Mouse (Mus musculus) embryonic facial prominence, embryonic 15.5 days (tissue): ENCODE results near the gene Dand5. TPM values are rescaled to one million over a fixed set of nuclear protein-coding genes. Genes with fewer than 3 reads are reported as not detected.

Experiments used
- ATAC-seq: fragments of 200-750 bp; cut with Nextera tagmentation; 2 replicates; pipeline ENCODE4 v1.8.0; 2017; ENCODE audit warnings: low read depth, moderate TSS enrichment; ENCODE audit not compliant: insufficient number of reproducible peaks, low FRiP score, low TSS enrichment
- H3K27ac ChIP-seq: fragments of 300-500 bp; sonication (generic); replicated peaks from 2 replicates; pipeline ENCODE4 v1.5.1; 2015; ENCODE audit warnings: mild to moderate bottlenecking, inconsistent platforms
- H3K27me3 ChIP-seq: fragments of 300-500 bp; sonication (generic); 2 replicates; pipeline ENCODE4 v1.6.1; 2015; ENCODE audit warnings: inconsistent platforms
- H3K36me3 ChIP-seq: fragments of 300-500 bp; sonication (generic); 2 replicates; pipeline ENCODE4 v1.6.1; 2015; ENCODE audit warnings: mild to moderate bottlenecking, inconsistent platforms
- H3K4me1 ChIP-seq: fragments of 300-500 bp; sonication (generic); 2 replicates; pipeline ENCODE4 v1.6.1; 2015; ENCODE audit warnings: inconsistent platforms
- H3K4me2 ChIP-seq: fragments of 300-500 bp; sonication (generic); replicated peaks from 2 replicates; pipeline ENCODE4 v1.6.1; 2015; ENCODE audit warnings: mild to moderate bottlenecking, inconsistent platforms
- H3K4me3 ChIP-seq: fragments of 300-500 bp; sonication (generic); replicated peaks from 2 replicates; pipeline ENCODE4 v1.5.1; 2015; ENCODE audit warnings: mild to moderate bottlenecking, inconsistent platforms
- H3K9ac ChIP-seq: fragments of 300-500 bp; sonication (generic); 2 replicates; pipeline ENCODE4 v1.6.1; 2015; ENCODE audit warnings: inconsistent platforms
- H3K9me3 ChIP-seq: fragments of 300-500 bp; sonication (generic); replicated peaks from 2 replicates; pipeline ENCODE4 v1.6.1; 2016; ENCODE audit warnings: inconsistent platforms
- WGBS: fragments of 180-500 bp; shearing (Covaris S2); methylation state at CpG from one replicate; pipeline ENCODE4 v1.1.7; 2015; 5-methylcytosine and 5-hydroxymethylcytosine counted together
- polyA plus RNA-seq: library from polyadenylated mRNA; unstranded; fragments of >200 nt; fragmentation: Nextera tagmentation; extraction: Ambion mirVana; gene quantifications from 2 replicates; pipeline ENCODE4 v1.2.1, GENCODE M21; 2015

Gene Dand5
- polyA plus RNA-seq, 1 experiment from 2014 or later = 8.4 TPM

GRCm38 (mm10) chr8:84786801-84787467 is 35.7 kb downstream of the Dand5 start:
- Histone ChIP-seq H3K9me3 (no peaks in the 10 kb centered on the region), H3K4me3 (peak overlapping the region; percentile 16; the same call in 1 of the 2 replicates), H3K36me3 (no peaks in the 10 kb centered on the region), H3K27ac (peak overlapping the region; percentile 6; the same call in 1 of the 2 replicates), H3K4me1 (peaks cover 96% of the 10 kb centered on the region), H3K4me2 (peak overlapping the region; percentile 35), H3K9ac (no peak overlapping the region), H3K27me3 (peaks cover 22% of the 10 kb centered on the region)
- 46% methylated on average over 11 of the region's 11 CpGs for WGBS
- no peak for ATAC-seq

DNA sequence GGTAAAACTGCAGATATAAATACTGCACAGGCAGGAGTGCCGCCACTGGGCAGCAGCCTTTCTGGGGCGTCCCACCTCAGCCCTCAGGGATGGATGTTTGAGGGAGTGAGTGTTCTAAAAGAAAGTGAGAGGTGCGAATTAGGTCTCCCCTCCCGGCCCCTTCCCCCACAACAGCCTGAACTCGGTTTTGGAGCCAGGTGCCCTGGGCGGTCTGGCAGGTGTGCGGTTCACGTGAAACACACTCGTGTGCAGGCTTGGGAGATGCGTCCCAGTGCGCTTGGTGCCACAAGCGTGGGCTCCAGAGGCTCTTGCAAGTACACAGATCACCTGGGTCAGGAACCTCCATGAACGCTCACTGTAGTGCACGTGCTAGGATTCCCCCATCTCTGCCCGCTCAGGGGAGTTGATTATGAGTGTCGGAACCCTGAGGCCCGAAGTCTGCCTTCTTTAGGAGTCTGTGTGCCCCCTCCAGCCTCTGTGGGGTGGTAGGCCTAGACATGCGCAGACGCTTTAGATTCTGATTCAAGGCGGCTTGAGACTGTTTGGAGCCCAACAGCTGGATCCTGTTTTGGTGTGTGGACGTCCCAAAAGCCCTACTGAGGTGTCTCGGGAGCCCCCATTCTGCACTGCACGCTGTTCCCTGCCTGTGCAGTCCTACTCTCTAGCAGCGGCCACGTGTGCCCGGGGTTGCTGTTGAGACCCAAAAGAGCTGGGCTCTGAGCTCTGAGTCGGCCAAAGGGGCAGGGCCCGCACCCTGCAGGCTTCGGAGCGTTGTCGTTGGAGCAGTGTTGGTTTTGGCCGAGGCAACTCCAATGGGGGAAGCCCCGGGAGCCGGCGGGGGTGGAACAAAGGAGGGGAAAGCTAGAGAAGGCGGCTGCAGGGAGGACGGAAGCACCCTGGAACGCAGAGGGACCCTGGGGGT is 36.6 kb downstream of the Dand5 start:
- 0 out of 2 replicates have a peak, but pooled peaks have one; percentile 20 for ATAC-seq
- peak overlapping the region; percentile 35 for H3K4me2 ChIP-seq
- peak overlapping the region; percentile 16 for H3K4me3 ChIP-seq
- no peaks in the 10 kb centered on the region for H3K36me3 ChIP-seq
- H3K27ac ChIP-seq = 0 out of 2 replicates have a peak overlapping the region, but pooled peaks have one; percentile 6
- 24% methylated on average over 38 of the region's 38 CpGs for WGBS
- peaks cover 98% of the 10 kb centered on the region for H3K4me1 ChIP-seq
- H3K9me3 ChIP-seq = no peaks in the 10 kb centered on the region
- H3K9ac ChIP-seq = no peak overlapping the region
- H3K27me3 ChIP-seq = peaks cover 27% of the 10 kb centered on the region

GRCm38 (mm10) chr8:84785506-84785755 is 37.2 kb downstream of the Dand5 start:
- no peaks in the 10 kb centered on the region for H3K36me3 ChIP-seq
- peak overlapping the region; percentile 19 for H3K4me3 ChIP-seq
- peaks cover 27% of the 10 kb centered on the region for H3K27me3 ChIP-seq
- H3K4me2 ChIP-seq = peak overlapping the region; percentile 40
- peaks cover 98% of the 10 kb centered on the region for H3K4me1 ChIP-seq
- no peak for ATAC-seq
- H3K9ac ChIP-seq = no peak overlapping the region
- no peaks in the 10 kb centered on the region for H3K9me3 ChIP-seq
- no peak overlapping the region for H3K27ac ChIP-seq
- WGBS = 35% methylated on average over 11 of the region's 11 CpGs

GRCm38 (mm10) chr8:84784681-84785505 is 37.7 kb downstream of the Dand5 start:
- peaks cover 98% of the 10 kb centered on the region for H3K4me1 ChIP-seq
- no peaks in the 10 kb centered on the region for H3K9me3 ChIP-seq
- H3K27ac ChIP-seq = no peak overlapping the region
- peak overlapping the region; percentile 40 for H3K4me2 ChIP-seq
- 22% methylated on average over 48 of the region's 48 CpGs for WGBS
- H3K9ac ChIP-seq = peak overlapping the region; percentile 10; the same call in 1 of the 2 replicates
- no peaks in the 10 kb centered on the region for H3K36me3 ChIP-seq
- H3K27me3 ChIP-seq = peaks cover 27% of the 10 kb centered on the region
- H3K4me3 ChIP-seq = peak overlapping the region; percentile 19
- no peak for ATAC-seq

GRCm38 (mm10) chr8:84783919-84784581 is 38.6 kb downstream of the Dand5 start:
- Histone ChIP-seq H3K9ac (peak overlapping the region; percentile 10; the same call in 1 of the 2 replicates), H3K4me3 (peak overlapping the region; percentile 19), H3K27ac (no peak overlapping the region; the same call in 1 of the 2 replicates), H3K4me1 (peaks cover 98% of the 10 kb centered on the region), H3K36me3 (no peaks in the 10 kb centered on the region), H3K9me3 (no peaks in the 10 kb centered on the region), H3K27me3 (peaks cover 27% of the 10 kb centered on the region), H3K4me2 (peak overlapping the region; percentile 40)
- 20% methylated on average over 33 of the region's 33 CpGs for WGBS
- ATAC-seq = no peak

DNA sequence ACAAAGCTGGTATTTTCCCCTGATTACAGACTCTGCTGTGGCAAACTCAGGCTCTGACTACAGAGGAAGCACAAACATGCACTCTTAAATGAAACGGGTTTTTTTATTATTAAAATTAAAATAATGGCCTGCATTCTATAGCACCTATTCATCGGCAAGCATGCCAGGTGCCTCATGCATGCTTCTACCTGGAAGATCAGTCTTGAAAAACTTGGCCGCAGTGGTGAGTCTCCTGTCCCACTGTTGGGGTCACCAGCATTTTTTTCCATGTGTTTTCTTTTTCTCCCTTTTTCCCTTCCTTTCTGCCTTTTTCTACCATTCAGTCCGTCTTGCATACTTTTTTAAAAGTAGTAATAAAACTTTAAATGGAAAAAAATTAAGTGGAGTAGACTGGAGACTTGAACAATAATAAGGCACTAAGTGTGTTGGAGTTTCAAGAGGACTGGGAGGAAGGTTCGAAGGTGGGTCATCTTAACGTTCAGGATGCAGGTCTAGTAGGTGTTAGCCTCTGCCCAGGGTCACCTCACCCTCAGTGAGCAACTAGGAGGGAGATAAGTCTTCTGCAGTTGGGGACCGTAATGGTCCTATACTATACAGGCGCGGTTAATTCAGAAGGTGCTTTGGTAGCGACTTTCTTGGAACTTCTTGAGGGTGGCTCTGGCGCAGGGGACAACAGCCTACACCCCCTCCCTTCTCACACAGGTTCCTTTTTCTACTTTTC is 39.3 kb downstream of the Dand5 start:
- Histone ChIP-seq H3K4me1 (peaks cover 98% of the 10 kb centered on the region), H3K9me3 (no peaks in the 10 kb centered on the region), H3K4me3 (no peak overlapping the region), H3K27me3 (peaks cover 27% of the 10 kb centered on the region), H3K4me2 (no peak overlapping the region), H3K27ac (peak overlapping the region; percentile 65; the same call in 1 of the 2 replicates), H3K36me3 (no peaks in the 10 kb centered on the region), H3K9ac (no peak overlapping the region)
- WGBS = 44% methylated on average over 11 of the region's 11 CpGs
- ATAC-seq = no peak

DNA sequence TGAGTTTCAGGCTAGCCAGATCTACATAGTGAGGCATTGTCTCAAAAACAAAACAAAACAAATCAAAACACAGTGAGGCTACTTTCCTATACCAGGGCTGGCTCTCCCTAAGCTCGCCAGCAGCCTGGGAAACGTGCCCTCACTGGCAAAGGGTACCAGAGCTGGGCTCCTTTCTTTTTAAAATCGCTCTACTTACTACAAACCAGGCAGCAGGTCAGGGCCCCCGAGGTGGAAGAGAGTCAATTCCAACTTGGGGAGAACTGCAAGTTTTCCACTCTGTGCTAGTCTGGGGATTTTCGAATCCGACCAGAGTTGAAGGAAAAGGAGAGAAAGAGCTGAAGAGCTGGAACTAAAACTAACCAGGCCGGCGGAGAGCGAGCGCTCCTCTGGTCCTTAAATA is 39.9 kb downstream of the Dand5 start:
- H3K4me3 ChIP-seq = no peak overlapping the region
- ATAC-seq = no peak
- no peak overlapping the region; the same call in 1 of the 2 replicates for H3K4me2 ChIP-seq
- H3K9me3 ChIP-seq = no peaks in the 10 kb centered on the region
- peaks cover 97% of the 10 kb centered on the region for H3K4me1 ChIP-seq
- H3K36me3 ChIP-seq = no peaks in the 10 kb centered on the region
- 43% methylated on average over 10 of the region's 10 CpGs for WGBS
- H3K9ac ChIP-seq = no peak overlapping the region
- H3K27ac ChIP-seq = peak overlapping the region; percentile 65
- peaks cover 33% of the 10 kb centered on the region for H3K27me3 ChIP-seq

DNA sequence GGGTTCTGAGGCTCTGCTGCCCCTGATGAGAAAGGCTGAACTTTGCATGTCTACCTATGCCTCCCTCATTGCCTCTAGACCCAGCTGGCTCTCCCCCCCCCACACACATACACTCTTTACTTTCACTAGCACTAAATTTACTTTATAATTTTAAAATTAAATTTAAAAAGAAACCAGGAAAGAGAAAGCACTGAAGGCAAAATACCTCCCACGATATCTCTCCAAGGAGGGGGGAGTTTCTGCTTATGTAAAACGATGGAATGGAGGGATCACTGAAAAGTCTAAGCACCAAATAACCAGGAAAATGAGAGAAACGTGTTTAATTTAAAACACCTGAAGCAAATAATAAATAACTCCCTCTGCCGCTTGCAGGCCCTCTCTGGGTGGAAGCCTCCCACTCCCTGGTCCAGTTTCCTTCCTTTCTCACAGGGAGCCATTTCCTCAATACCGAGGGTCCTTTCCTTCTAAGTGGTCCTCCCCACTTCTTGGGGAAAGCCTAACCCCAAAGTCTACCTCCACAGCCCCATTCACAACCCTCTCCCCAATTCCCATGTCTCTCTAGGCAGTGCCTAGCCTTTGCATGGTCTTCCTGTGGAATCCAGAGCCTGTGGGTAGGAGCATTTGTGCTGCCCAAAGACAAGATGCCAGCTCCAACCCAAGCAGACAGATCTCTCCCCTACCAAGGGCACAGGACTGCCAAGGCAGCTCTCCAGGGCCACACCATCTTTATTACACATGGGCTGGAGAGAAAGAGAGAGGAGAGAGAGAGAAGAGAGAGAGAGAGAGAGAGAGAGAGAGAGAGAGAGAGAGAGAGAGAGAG is 40.7 kb downstream of the Dand5 start:
- ATAC-seq = no peak
- Histone ChIP-seq H3K27ac (peak overlapping the region; percentile 67), H3K36me3 (no peaks in the 10 kb centered on the region), H3K9me3 (no peaks in the 10 kb centered on the region), H3K4me1 (peaks cover 89% of the 10 kb centered on the region), H3K4me3 (no peak overlapping the region), H3K9ac (no peak overlapping the region), H3K27me3 (peaks cover 30% of the 10 kb centered on the region), H3K4me2 (no peak overlapping the region; the same call in 1 of the 2 replicates)
- 23% methylated on average over 5 of the region's 5 CpGs for WGBS

DNA sequence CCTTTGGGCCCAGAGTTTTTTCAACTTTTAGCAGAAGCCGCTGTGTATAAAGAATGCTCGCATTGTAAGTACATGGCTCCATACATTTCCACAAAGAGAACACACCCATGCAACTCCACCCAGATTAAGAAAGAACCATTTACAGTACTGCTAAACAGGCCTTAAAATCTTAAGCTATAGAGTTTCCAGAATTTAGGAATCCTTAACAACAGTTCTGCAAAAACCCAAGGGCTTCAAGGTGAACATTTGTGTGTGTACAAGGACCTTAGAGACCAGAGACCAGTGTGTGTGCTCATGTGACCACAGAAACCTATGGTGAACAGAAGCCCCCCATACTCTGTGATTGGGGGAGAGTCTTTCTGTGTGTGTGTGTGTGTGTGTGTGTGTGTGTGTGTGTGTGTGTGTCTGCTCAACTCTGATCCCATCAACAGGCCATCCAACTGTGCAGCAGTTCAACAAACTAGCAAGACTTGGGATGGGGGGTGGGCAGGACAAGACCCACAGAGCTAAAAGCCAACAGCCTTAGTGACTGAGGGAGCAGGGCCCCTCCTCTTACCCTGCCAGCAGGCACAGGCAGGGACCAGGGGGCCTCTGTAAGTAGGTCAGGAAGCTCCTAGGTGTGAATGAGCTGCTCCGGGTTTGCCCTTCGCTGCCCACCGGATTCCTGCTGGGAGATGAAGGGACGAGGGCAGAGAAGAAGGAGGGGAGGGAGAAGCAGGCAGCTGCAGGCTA is 41.5 kb downstream of the Dand5 start:
- Histone ChIP-seq H3K27ac (peak overlapping the region; percentile 67), H3K4me1 (peaks cover 87% of the 10 kb centered on the region), H3K4me3 (no peak overlapping the region), H3K36me3 (no peaks in the 10 kb centered on the region), H3K9me3 (no peaks in the 10 kb centered on the region), H3K27me3 (peaks cover 26% of the 10 kb centered on the region), H3K4me2 (no peak overlapping the region; the same call in 1 of the 2 replicates), H3K9ac (no peak overlapping the region)
- ATAC-seq = no peak
- 39% methylated on average over 6 of the region's 6 CpGs for WGBS
